Mouse (Mus musculus) bone marrow macrophage, adult 2 months (primary cell): ENCODE measurements around the gene Srsf6.

Experiments used
- CTCF ChIP-seq: IDR thresholded peaks from 2 replicates; pipeline ENCODE4 v1.5.1; 2012; ENCODE audit warnings: low read depth, mild to moderate bottlenecking, low read length, moderate library complexity
- POLR2A ChIP-seq: IDR thresholded peaks from 2 replicates; pipeline ENCODE4 v1.6.1; 2012; ENCODE audit warnings: mild to moderate bottlenecking, low read depth, low read length, borderline replicate concordance

DNA sequence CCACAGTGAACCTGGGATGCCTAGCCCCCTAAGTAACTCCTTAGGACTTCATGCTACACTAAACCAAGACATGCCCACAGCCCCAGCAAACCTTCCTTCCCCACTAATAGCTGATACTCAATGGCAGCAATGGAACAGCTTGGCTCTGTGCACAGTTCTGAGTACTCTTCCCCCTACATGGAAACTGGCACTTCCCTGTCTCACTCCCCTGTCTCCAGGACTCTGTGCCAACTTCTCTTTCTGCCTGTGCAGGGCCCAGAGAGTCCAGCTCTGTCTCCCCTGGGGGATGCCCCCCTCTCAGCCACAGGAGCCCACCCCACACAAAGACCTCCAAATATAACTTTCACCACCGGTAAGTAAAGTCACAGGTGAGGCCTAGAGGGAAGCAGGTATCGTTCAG, 35.4 kb downstream of the Srsf6 start:
- TF ChIP-seq POLR2A (no peak), CTCF (no peak)
